Mouse (Mus musculus) midbrain, embryonic 13.5 days (tissue): ENCODE data around the gene Gm28230. TPM values are rescaled to one million over a fixed set of nuclear protein-coding genes. Genes with fewer than 3 reads are reported as not detected.
A peak's percentile ranks its signal among the peaks of the same experiment; 100 is the strongest.

Source experiments
- ATAC-seq: fragments of 200-750 bp; cut with Nextera tagmentation; 2 replicates; pipeline ENCODE4 v1.8.0; 2017; ENCODE audit warnings: mild to moderate bottlenecking, moderate TSS enrichment, moderate library complexity
- H3K27ac ChIP-seq: fragments of 300-500 bp; sonication (generic); 2 replicates; pipeline ENCODE4 v1.5.1; 2015; ENCODE audit warnings: inconsistent platforms, mild to moderate bottlenecking, moderate library complexity
- H3K27me3 ChIP-seq: fragments of 300-500 bp; sonication (generic); 2 replicates; pipeline ENCODE4 v1.6.1; 2015; ENCODE audit warnings: mild to moderate bottlenecking, inconsistent platforms
- H3K36me3 ChIP-seq: fragments of 300-500 bp; sonication (generic); 2 replicates; pipeline ENCODE4 v1.6.1; 2015; ENCODE audit warnings: mild to moderate bottlenecking, inconsistent platforms
- H3K4me1 ChIP-seq: fragments of 300-500 bp; sonication (generic); replicated peaks from 2 replicates; pipeline ENCODE4 v1.6.1; 2015; ENCODE audit warnings: inconsistent platforms
- H3K4me2 ChIP-seq: fragments of 300-500 bp; sonication (generic); replicated peaks from 2 replicates; pipeline ENCODE4 v1.6.1; 2015; ENCODE audit warnings: moderate library complexity, mild to moderate bottlenecking, inconsistent platforms
- H3K4me3 ChIP-seq: fragments of 300-500 bp; sonication (generic); replicated peaks from 2 replicates; pipeline ENCODE4 v1.5.1; 2015; ENCODE audit warnings: mild to moderate bottlenecking, inconsistent platforms
- H3K9ac ChIP-seq: fragments of 300-500 bp; sonication (generic); replicated peaks from 2 replicates; pipeline ENCODE4 v1.6.1; 2015; ENCODE audit warnings: mild to moderate bottlenecking, inconsistent platforms
- H3K9me3 ChIP-seq: fragments of 300-500 bp; sonication (generic); 2 replicates; pipeline ENCODE4 v1.6.1; 2016; ENCODE audit warnings: mild to moderate bottlenecking, inconsistent platforms
- WGBS: fragments of 180-500 bp; shearing (Covaris S2); methylation state at CpG from one replicate; pipeline ENCODE4 v1.1.7; 2015; 5-methylcytosine and 5-hydroxymethylcytosine counted together
- polyA plus RNA-seq: library from polyadenylated mRNA; unstranded; fragments of >200 nt; fragmentation: Nextera tagmentation; extraction: Ambion mirVana; gene quantifications from 2 replicates; pipeline ENCODE4 v1.2.1, GENCODE M21; 2015

Gene Gm28230
- polyA plus RNA-seq, 1 experiment from 2014 or later, result not detected

DNA sequence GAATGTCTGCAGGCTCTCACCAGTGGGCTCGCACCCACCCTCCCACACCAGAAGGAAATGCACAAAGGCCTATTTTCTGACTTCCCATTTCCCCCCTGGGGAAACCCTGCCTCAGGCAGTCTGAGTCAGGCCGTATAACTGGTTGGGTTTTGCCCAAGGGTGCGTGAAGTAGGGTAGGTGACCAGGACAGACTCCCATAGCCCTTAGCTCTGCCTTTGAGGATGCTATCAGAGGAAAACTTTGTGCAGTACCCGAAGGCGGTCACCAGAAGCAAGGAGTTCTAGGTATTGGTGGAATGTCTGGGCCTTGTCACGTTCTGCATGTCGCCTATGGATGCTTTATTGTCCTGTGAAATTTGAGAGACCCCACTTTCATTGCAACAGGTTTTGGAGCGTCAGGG, 3.6 kb upstream of the Gm28230 start:
- Histone ChIP-seq H3K4me1 (peaks cover 6% of the 10 kb centered on the region), H3K9ac (no peak overlapping the region), H3K27me3 (peaks cover 100% of the 10 kb centered on the region), H3K4me3 (no peak overlapping the region), H3K9me3 (no peaks in the 10 kb centered on the region), H3K4me2 (no peak overlapping the region), H3K36me3 (no peaks in the 10 kb centered on the region), H3K27ac (no peak overlapping the region)
- WGBS, result 3% methylated on average over 8 of the region's 8 CpGs
- ATAC-seq, result no peak

DNA sequence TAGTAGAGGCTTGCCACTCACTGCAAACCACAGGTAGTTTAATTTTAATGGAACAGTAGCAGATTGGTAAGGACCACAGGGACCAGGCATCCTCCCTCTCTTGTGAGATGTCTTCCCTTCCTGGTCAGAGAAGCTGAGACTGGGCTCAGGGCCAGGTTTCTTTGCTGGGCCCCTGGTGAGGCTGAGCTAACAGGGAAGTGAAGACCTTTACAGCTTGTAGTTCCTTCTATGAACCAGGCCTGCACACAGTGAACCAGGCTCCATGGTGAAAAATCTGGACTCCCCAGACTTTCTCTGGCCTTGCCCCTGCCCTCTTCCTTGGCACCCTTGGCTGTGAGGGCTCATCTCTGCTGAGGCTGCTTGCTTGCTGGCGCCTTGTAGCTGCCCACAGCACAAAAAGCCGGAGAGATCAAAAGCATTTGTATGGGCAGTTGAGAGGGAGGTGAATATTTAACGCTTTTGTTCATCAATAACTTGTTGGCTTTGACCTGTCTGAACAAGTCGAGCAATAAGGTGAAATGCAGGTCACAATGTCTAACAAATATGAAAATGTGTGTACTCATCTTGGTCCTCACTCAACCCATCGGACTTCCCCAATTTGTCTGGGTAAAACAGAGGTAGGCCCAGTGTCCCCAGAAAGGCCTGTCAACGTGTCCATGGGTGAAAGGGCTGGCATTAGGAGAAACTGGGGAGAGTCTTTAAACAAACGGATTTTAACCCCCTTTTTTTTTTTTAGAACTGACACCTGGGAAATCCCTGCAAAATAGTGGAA, 2.1 kb upstream of the Gm28230 start:
- H3K4me2 ChIP-seq, result no peak overlapping the region
- no peak overlapping the region for H3K27ac ChIP-seq
- H3K4me3 ChIP-seq, result no peak overlapping the region
- no peaks in the 10 kb centered on the region for H3K36me3 ChIP-seq
- no peak for ATAC-seq
- WGBS, result 5% methylated on average over 7 of the region's 7 CpGs
- H3K27me3 ChIP-seq, result peaks cover 100% of the 10 kb centered on the region
- H3K9ac ChIP-seq, result no peak overlapping the region
- no peaks in the 10 kb centered on the region for H3K9me3 ChIP-seq
- peaks cover 6% of the 10 kb centered on the region for H3K4me1 ChIP-seq

DNA sequence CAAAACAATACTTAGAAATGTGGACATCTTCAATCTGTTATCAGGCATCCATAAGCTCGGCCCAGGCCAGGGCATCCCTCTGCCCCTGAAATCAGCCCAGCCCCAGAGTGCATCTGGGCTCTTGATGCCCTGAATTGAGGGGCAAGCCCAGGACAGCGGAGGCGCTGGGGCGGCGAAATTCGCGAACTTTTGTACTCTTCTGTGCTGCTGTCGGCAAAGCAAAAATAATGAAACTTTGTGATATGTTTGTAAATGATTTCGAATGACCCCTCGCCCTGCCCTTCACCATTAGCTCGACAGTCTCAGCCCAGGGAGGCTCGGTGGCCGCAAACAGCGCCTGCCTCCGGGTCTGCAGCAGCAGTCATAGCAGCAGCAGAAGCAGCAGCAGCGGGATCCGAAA, 1.4 kb upstream of the Gm28230 start:
- H3K27me3 ChIP-seq, result peaks cover 99% of the 10 kb centered on the region
- 1% methylated on average over 17 of the region's 17 CpGs for WGBS
- no peak overlapping the region for H3K9ac ChIP-seq
- H3K9me3 ChIP-seq, result no peaks in the 10 kb centered on the region
- H3K4me2 ChIP-seq, result no peak overlapping the region
- no peaks in the 10 kb centered on the region for H3K36me3 ChIP-seq
- ATAC-seq, result no peak
- peaks cover 6% of the 10 kb centered on the region for H3K4me1 ChIP-seq
- H3K27ac ChIP-seq, result no peak overlapping the region
- H3K4me3 ChIP-seq, result no peak overlapping the region

DNA sequence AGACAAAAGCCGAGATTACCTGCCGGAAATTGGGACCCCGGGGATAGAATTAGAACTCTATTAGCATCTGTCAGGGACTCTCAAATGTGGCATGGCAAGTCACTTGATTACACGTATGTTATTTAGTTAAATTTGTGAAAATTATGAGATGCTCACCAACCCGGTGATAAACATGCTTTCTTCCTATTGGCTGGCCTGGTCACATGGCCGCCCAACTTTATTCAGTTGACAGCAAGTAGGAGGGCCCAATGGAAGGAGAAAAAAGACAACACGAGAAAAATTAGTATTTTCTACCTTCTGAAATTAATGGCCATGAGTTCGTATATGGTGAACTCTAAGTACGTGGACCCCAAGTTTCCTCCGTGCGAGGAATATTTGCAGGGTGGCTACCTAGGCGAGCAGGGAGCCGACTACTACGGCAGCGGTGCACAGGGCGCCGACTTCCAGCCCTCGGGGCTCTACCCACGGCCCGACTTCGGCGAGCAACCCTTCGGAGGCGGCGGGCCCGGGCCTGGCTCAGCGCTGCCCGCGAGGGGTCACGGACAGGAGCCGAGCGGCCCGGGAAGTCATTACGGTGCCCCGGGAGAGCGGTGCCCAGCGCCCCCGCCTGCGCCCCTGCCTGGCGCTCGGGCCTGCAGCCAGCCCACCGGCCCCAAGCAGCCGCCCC, 578 bp downstream of the Gm28230 start:
- no peak for ATAC-seq
- H3K27ac ChIP-seq, result no peak overlapping the region
- H3K36me3 ChIP-seq, result no peaks in the 10 kb centered on the region
- peaks cover 6% of the 10 kb centered on the region for H3K4me1 ChIP-seq
- under 1% methylated on average over 43 of the region's 43 CpGs for WGBS
- peak overlapping the region; percentile 26; the same call in 1 of the 2 replicates for H3K4me2 ChIP-seq
- no peaks in the 10 kb centered on the region for H3K9me3 ChIP-seq
- no peak overlapping the region for H3K9ac ChIP-seq
- peaks cover 99% of the 10 kb centered on the region for H3K27me3 ChIP-seq
- H3K4me3 ChIP-seq, result peak overlapping the region; percentile 14; the same call in 1 of the 2 replicates

DNA sequence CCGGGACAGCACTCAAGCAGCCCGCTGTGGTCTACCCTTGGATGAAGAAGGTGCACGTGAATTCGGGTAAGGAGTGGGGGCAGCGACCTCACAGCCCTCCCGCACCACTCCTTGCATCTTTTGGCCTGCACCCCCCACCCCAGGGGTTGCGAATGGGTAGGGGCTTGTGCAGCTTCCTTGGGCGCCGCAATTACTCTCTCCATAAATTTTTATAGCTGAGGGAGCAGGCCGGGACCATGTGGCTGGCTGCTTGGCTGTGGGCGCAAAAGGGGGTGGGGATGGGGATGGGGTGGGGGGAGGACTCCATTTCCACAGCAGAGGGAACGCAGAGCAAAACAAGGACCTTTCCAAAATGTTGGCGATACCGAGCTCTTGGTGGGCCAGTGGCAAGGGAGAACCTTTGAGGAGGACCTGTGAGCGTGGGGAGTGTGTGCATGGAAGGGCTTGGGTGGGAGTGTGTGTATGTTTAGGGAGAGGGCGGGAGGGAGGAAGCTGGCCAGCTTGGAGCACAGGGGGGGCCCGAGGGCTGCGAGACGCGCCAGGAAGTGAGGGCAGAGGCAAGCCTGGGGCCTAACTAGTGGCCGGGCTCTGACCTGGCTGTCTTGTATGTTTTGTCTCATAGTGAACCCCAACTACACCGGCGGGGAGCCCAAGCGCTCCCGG, 1.2 kb downstream of the Gm28230 start:
- under 1% methylated on average over 25 of the region's 25 CpGs for WGBS
- H3K27ac ChIP-seq, result no peak overlapping the region
- H3K4me1 ChIP-seq, result peaks cover 7% of the 10 kb centered on the region
- no peak overlapping the region for H3K4me2 ChIP-seq
- no peaks in the 10 kb centered on the region for H3K9me3 ChIP-seq
- no peak overlapping the region for H3K4me3 ChIP-seq
- peaks cover 99% of the 10 kb centered on the region for H3K27me3 ChIP-seq
- ATAC-seq, result no peak
- no peaks in the 10 kb centered on the region for H3K36me3 ChIP-seq
- H3K9ac ChIP-seq, result no peak overlapping the region

DNA sequence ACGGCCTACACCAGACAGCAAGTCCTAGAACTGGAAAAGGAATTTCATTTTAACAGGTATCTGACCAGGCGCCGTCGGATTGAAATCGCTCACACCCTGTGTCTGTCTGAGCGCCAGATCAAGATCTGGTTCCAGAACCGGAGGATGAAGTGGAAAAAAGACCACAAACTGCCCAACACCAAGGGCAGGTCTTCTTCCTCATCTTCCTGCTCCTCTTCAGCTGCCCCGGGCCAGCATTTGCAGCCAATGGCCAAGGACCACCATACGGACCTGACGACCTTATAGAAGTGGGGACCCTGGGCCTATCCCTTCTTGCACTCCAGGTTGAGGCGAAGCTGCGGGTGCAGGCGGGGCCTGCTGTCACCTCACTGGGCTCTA, 1.8 kb downstream of the Gm28230 start:
- no peak overlapping the region for H3K27ac ChIP-seq
- H3K4me3 ChIP-seq, result no peak overlapping the region
- WGBS, result 2% methylated on average over 13 of the region's 13 CpGs
- H3K27me3 ChIP-seq, result peaks cover 99% of the 10 kb centered on the region
- no peaks in the 10 kb centered on the region for H3K36me3 ChIP-seq
- H3K9me3 ChIP-seq, result no peaks in the 10 kb centered on the region
- H3K4me2 ChIP-seq, result no peak overlapping the region
- peaks cover 10% of the 10 kb centered on the region for H3K4me1 ChIP-seq
- no peak for ATAC-seq
- no peak overlapping the region for H3K9ac ChIP-seq

DNA sequence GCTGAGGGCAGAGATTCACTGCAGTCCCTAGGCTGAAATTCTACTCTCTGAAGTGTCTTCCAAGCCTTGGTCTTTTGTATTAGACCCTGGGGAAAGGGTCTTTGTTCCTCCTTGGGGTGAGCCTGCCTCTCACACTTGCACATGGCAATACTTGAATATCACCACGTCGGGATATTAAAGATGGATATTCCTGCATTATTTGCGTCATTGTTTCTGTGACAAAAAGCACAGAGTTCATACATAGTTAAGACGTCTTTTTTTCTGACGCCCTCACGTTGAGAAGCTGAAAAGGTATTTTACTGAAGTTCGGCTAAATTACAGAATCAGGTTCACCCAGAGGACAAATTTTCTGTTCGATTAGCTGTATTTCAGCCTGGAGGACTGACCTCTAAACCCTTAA, 3.8 kb downstream of the Gm28230 start:
- Histone ChIP-seq H3K9ac (no peak overlapping the region), H3K9me3 (no peaks in the 10 kb centered on the region), H3K4me2 (no peak overlapping the region), H3K27ac (no peak overlapping the region), H3K4me1 (peaks cover 10% of the 10 kb centered on the region), H3K36me3 (no peaks in the 10 kb centered on the region), H3K27me3 (peaks cover 99% of the 10 kb centered on the region), H3K4me3 (no peak overlapping the region)
- ATAC-seq, result no peak
- 1% methylated on average over 8 of the region's 8 CpGs for WGBS

DNA sequence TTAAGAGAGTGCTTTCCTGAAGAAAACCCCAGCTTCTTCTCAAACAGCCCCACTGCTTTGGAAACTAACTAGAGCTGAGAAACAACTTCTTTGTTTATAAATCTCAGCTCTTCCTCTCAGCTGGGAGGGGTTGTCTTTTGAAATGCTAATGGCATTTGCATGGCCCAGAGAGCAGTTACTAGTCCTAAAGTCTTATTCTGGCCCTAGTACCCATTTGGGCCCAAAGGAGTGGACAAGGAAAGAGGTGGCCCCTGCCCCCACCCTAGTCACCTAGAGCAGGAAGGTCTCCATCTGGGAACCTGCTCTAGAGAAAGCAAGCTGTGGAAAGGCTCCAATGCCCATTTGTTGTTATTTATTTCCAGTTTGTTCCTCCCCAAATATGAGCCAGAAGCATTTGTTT, 4.5 kb downstream of the Gm28230 start:
- Histone ChIP-seq H3K4me2 (no peak overlapping the region), H3K9ac (no peak overlapping the region), H3K27ac (no peak overlapping the region), H3K27me3 (peaks cover 99% of the 10 kb centered on the region), H3K36me3 (no peaks in the 10 kb centered on the region), H3K4me1 (peaks cover 12% of the 10 kb centered on the region), H3K9me3 (no peaks in the 10 kb centered on the region), H3K4me3 (no peak overlapping the region)
- ATAC-seq, result no peak

DNA sequence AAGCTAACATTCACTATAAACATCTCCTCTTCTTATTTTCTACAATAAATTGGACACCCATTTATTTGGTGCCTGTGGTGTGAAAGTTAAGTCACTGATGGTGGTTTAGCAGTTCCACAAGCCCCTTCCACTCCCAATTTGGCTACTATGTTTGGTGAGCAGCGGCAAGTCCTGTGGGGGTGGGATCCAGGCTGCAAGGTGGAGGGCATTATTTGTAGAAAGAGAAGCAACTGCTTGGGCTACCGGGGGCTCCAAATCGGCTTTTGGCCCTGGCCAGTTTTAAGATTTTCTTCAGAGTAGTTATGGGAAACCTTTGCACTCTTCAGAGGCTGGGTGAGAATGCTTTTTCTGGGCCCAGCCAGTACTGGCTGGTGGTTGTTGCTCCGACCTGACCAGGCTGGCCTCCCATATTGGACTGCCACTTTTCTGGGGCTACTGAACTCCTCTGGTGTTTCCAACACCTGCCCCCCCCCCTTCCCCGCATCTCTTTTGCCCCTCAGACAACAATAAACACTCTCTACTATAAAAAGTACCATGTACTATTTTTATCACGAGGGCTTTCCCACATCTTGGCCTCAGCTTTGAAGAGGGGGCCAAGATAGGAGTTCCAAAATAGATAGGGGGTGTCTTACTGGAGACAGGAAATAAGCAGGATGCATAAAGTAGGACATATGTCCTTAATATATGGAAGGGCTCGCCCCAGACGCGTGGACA, 5.4 kb downstream of the Gm28230 start:
- H3K27me3 ChIP-seq, result peaks cover 99% of the 10 kb centered on the region
- no peak for ATAC-seq
- no peaks in the 10 kb centered on the region for H3K36me3 ChIP-seq
- H3K4me2 ChIP-seq, result no peak overlapping the region
- no peaks in the 10 kb centered on the region for H3K9me3 ChIP-seq
- WGBS, result 2% methylated on average over 9 of the region's 9 CpGs
- no peak overlapping the region for H3K9ac ChIP-seq
- peaks cover 13% of the 10 kb centered on the region for H3K4me1 ChIP-seq
- H3K4me3 ChIP-seq, result no peak overlapping the region
- no peak overlapping the region for H3K27ac ChIP-seq

DNA sequence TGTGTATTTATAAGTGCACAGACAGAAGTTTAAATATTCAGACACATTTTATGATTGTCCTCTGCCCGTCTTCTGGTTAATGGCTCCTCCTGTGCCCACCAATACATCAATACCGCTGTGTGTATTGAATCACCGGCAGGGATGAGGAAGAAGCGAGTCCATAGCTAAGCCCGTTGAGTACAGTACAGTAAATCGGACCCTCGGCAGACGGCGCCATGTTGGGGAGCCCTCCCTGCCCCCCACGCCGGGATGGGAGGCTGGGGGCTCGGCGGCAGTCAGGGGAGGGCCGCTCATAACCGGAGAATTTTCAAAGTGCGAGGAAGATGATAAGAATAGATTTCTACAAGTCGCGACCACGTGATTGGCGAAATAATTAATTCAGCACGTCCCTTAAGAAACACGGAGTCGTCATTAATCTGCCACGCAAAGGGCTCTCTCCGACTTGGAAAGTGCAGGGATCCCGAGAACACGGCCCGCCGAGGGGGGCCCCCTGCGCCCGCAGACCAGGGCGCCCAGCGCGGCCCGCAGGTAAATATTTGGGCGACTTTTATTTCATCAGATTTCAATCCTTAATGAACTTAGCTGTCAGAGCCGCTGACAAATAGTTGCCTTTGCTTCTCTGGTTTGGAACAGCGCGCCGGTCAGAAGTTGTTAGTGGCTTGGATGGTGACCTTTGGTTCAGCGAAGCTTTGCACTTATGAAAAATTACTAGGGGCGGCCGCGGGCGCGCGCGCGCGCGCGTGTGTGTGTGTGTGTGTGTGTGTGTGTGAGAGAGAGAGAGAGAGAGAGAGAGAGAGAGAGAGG, 6.2 kb downstream of the Gm28230 start:
- peaks cover 99% of the 10 kb centered on the region for H3K27me3 ChIP-seq
- H3K9ac ChIP-seq, result no peak overlapping the region
- H3K27ac ChIP-seq, result no peak overlapping the region
- no peak overlapping the region for H3K4me2 ChIP-seq
- WGBS, result 1% methylated on average over 52 of the region's 52 CpGs
- peaks cover 8% of the 10 kb centered on the region for H3K4me1 ChIP-seq
- no peaks in the 10 kb centered on the region for H3K36me3 ChIP-seq
- no peak for ATAC-seq
- H3K4me3 ChIP-seq, result no peak overlapping the region
- no peaks in the 10 kb centered on the region for H3K9me3 ChIP-seq

DNA sequence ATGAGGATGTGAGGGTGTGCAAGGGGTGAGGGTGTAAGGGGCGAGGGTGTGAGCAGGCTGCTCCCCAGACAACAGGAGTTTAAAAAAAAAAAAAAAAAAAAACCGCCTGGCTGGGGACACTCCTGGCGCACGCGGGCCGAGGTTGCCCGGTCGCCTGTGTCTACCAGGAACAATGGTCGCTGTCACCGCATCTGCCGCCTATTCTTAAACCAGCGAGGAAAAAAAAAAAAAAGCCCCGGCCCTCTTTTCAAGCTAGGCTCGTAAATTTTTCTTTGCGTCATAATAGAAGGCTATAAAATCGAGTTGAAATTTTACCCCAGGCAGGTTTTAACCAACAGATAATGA, 6.8 kb downstream of the Gm28230 start:
- no peak for ATAC-seq
- WGBS, result 0% methylated on average over 11 of the region's 16 CpGs
- Histone ChIP-seq H3K27ac (no peak overlapping the region), H3K4me3 (no peak overlapping the region), H3K9me3 (no peaks in the 10 kb centered on the region), H3K9ac (no peak overlapping the region), H3K4me2 (no peak overlapping the region), H3K27me3 (peaks cover 99% of the 10 kb centered on the region), H3K4me1 (peaks cover 8% of the 10 kb centered on the region), H3K36me3 (no peaks in the 10 kb centered on the region)
